Mouse (Mus musculus): ENCODE results near the gene A730015C16Rik.

- TF ChIP-seq CTCF (IDR thresholded peaks at IDR 0.05; ENCODE audit: low read depth), result no peak
- no peak for TF ChIP-seq EP300 (IDR thresholded peaks at IDR 0.05; ENCODE audit: low read depth)
Measured at GRCm38 (mm10) chr4:108826643-108827042, 21.8 kb downstream of the A730015C16Rik start.
